Mouse (Mus musculus): Measurements from ENCODE around the gene Ltbr. TPM values are rescaled to one million over a fixed set of nuclear protein-coding genes. Genes with fewer than 3 reads are reported as not detected.

Ltbr gene
- polyA plus RNA-seq (2012; rRNA removed): 11.7 and 18.6 TPM in 2 replicates

DNA sequence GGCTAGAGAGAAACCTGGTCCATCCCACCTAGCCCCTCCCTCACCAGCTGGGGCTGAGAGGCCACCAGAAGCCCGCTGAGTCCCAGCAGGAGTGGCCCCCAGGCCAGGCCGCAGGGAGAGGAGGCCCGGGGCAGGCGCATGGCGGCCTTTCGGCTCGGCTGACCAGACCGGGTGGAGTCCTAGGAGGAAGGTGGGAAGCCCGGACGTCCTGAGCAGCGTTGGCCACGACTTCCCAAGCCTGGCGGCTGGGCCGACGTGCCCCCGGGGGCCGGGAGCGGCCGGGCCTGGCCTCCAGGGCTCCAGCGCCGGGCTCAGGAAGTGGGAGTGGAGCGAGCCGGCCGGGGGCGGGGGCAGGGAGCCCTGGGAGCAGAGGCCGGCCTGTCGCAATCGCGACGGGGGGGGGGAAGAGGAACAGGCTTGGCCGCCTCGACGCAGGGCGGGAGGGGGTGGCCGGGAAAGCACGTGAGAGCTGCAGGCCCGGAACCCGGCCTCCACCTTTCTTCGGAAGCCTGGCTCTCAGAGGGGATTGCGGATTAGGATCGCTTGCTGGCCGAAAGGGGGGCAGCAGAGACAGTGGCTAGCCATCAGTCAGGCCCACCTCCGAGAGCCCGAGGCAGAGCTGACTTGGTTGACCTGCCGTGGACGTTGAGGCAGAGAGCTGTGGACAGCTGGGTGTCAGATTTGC is at the start of gene Ltbr:
Gene Ltbr (minus strand): TSS at position 340 of the 685 bp plus-strand sequence.

DNA sequence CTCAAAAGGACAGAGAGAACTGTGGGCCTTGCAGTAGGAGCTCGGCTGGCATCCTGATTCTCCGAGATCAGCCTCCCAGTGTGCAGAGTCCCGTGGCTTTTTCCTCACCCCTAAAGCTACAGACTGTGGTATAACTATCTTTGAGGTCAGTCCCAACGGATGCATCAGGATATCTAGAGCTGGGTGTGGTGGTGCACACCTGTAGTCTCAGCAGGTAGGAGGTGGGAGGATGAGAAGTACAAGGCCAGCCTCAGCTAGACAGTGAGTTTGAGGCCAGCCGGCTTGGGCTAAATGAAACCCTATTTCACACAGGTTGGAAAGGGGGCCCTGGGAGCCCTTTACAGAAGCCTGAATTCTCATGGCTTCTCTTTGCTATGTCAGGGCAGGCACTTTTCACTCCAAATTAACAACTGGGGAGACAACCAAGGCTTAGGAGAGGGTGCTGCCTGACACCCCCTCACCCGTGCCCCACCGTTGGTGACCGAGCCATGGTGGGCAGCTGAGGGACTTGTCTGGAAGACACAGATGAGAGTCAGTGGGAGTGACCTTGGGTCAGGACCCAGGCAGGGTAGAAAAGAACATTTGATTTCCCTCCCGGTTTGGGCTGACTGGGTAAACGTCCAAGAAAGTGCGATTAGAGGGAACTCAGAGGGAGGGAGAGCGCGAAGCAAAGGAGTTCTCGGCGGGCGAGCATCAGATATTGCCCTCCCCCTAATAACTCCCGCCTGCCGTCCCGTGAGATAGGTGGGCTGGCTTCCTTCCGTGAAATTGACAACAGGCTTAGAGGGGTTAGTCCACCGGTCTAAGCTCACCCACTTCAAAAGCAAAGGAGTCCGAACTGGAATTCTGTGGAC is 35.3 kb upstream of the Ltbr start, which contains the start of gene Tnfrsf1a:
Gene Tnfrsf1a (plus strand): TSS at position 642 of the 854 bp plus-strand sequence.

DNA sequence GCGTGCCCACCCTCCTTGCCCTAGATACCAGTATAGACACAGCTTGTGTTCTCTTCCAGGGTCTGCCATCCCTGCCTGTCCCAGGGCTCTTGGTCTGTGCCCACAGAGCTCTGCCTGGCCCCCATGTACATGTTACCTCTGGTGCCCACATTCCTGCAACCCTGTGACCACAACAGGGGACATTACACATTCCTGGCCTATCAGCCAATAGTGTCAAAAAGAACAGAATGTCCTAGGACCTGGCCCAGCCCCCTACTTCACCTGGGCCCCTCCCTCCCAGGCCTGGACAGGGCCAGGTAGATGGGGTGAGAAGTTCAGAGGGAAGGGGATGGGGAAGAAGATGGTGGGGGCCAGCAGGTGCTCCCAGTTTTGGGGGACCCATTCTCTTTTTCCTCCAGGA is 6.6 kb upstream of the Ltbr start, which contains the start of gene Scnn1a:
Gene Scnn1a (plus strand): TSS at position 337 of the 400 bp plus-strand sequence.

DNA sequence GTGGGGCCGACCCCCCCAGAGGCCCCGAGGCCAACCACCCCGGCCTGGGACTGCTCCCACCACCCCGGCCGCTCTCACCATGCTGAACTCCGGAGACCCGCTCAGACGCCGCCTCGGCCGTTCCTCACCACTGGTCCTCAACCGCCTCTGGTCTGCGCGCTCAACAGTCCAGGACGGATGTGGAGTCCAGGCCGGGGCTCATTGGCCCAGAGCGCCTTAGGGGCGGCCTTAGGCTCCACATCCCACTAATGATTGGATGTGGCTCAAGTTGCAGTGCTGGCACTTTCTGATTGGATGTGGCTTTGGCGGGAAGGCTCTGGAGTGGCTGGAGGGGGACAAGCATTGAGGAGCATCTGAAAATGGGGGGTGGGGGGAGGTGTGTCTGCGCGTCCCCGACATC is 27.8 kb downstream of the Ltbr start, which contains the start of gene Tuba3a:
Gene Tuba3a (minus strand): TSS at position 153 of the 400 bp plus-strand sequence.

Other genes with a start within 250 kb of the Ltbr start
- 0.57 and 1.2 TPM in 2 replicates for gene Lpar5, start 246.0 kb downstream of the Ltbr start, polyA plus RNA-seq (2012; rRNA removed)
- 123 and 129 TPM in 2 replicates for gene Chd4, start 217.9 kb downstream of the Ltbr start, polyA plus RNA-seq (2012; rRNA removed)
- 41.9 and 42.5 TPM in 2 replicates for gene Nop2, start 182.0 kb downstream of the Ltbr start, polyA plus RNA-seq (2012; rRNA removed)
- gene Iffo1, start 168.6 kb downstream of the Ltbr start, polyA plus RNA-seq (2012; rRNA removed): 30.9 and 37.7 TPM in 2 replicates
- 2,744 and 3,766 TPM in 2 replicates for gene Gapdh, start 147.4 kb downstream of the Ltbr start, polyA plus RNA-seq (2012; rRNA removed)
- gene Ncapd2, start 122.2 kb downstream of the Ltbr start, polyA plus RNA-seq (2012; rRNA removed): 207 and 239 TPM in 2 replicates
- gene Mrpl51, start 122.1 kb downstream of the Ltbr start, polyA plus RNA-seq (2012; rRNA removed): 67.8 and 68.4 TPM in 2 replicates
- gene Vamp1, start 98.3 kb downstream of the Ltbr start, polyA plus RNA-seq (2012; rRNA removed): 21.0 and 25.2 TPM in 2 replicates
- gene Tapbpl, start 82.0 kb downstream of the Ltbr start, polyA plus RNA-seq (2012; rRNA removed): 2.4 and 3.3 TPM in 2 replicates
- 0.21 and 0.28 TPM in 2 replicates for gene Cd27, start 76.9 kb downstream of the Ltbr start, polyA plus RNA-seq (2012; rRNA removed)
- 0.04 TPM in 1 of 2 replicates, not detected in the other for gene Tuba3a, start 27.8 kb downstream of the Ltbr start, polyA plus RNA-seq (2012; rRNA removed)
- gene Scnn1a, start 6.8 kb upstream of the Ltbr start, polyA plus RNA-seq (2012; rRNA removed): 0.36 and 0.73 TPM in 2 replicates
- 18.5 and 32.1 TPM in 2 replicates for gene Tnfrsf1a, start 35.5 kb upstream of the Ltbr start, polyA plus RNA-seq (2012; rRNA removed)
- gene Plekhg6, start 66.9 kb upstream of the Ltbr start, polyA plus RNA-seq (2012; rRNA removed): 0.06 and 0.21 TPM in 2 replicates
- 43.8 and 59.6 TPM in 2 replicates for gene Cd9, start 180.9 kb upstream of the Ltbr start, polyA plus RNA-seq (2012; rRNA removed)
- gene Vwf, start 232.9 kb upstream of the Ltbr start, polyA plus RNA-seq (2012; rRNA removed): 13.7 and 16.1 TPM in 2 replicates